Mouse (Mus musculus) thymus, postnatal 14 days (tissue): ENCODE results near the gene Grifin.

ENCODE experiments used
- DNase-seq: peaks from one replicate; pipeline ENCODE4 v3.0.0; 2021

Gene Grifin

DNA sequence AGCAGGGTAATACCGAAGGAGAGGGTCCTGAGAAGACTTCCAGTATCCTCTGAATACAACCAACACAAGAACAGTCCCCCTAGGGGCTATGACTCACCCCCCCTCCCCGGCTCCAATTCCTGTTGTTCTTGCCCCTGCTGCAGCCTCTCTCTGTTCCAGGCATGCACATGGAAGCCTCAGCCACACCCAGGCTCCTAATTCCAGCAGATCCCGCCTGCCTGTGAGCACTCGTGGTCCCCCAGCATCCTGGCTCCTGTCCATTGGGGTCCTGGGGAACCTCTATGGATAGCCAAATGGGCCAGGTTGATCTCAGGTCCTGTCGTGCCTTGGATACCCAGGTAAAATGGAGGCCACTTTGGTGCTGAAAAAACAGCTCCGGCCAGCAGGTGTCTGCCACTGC is 19.2 kb downstream of the Grifin start:
- no peak for DNase-seq

GRCm38 (mm10) chr5:140542811-140543575 is 21.9 kb downstream of the Grifin start:
- DNase-seq: no peak

GRCm38 (mm10) chr5:140540106-140540505 is 24.8 kb downstream of the Grifin start:
- DNase-seq: peak; percentile 83

DNA sequence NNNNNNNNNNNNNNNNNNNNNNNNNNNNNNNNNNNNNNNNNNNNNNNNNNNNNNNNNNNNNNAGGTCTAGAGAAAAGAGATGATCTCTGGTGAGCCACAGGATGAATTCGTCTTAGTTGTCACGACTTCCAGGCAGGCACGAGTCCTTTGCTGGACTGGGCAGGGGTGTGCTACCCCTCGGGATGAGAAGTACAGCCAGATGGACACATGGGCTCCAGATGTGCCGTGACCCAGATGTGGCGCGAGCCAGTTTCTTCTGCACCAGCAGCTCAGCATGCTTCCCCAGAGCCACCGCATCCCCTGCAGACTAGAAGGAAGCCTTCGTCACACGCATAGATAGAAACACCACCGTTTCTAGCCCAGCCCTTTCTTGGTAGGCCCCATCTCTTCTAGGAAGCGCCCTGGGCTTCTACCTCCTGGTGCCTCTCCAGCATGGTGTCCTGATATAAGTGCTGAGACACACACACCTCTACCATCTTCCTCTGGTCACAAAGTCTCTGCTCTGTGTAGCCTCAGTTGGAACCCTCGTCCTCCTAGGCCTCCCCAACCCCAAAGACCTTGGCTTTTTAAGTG is 26.7 kb downstream of the Grifin start:
- DNase-seq: no peak

GRCm38 (mm10) chr5:140526754-140527153 is 38.1 kb downstream of the Grifin start:
- no peak for DNase-seq

DNA sequence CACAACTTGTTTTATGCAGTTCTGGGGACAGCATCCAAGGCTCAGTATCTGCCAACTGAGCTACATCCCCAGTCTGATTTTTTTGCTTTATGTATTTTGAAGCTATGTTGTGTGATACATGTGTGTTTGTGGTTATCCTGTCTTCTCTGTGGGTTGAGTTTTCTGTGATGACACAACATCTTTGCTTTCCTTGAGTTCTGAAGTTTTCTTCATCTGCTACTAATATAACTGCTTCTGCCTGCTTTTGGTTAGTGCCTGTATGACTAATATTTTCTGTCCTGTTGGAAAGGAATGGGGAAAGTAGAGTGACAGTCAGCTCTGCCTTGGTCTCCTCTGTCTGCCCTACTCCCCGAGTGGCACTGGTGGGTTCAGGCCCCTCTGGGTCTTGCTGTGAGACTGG is 43.7 kb downstream of the Grifin start:
- DNase-seq: no peak

DNA sequence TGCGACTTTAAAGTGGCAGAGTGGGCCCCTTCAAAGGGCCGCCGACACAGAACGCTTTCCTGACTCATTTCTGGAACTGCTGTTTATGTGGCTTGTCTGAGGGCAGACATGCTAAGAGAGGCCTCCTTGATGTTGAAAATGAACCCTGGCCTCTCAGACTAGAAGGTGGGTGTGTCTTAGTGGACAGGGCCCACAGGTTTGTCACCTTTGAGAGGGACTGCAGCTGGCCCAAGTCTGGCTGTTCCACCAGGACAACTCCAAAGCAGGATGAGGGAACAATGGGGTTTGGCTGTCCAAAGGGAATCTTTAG is 47.0 kb downstream of the Grifin start:
- DNase-seq: peak; percentile 14

GRCm38 (mm10) chr5:140517159-140517920 is 47.5 kb downstream of the Grifin start:
- DNase-seq: peak; percentile 8

GRCm38 (mm10) chr5:140514799-140515486 is 49.9 kb downstream of the Grifin start:
- DNase-seq: no peak

GRCm38 (mm10) chr5:140513921-140514320 is 51.0 kb downstream of the Grifin start:
- no peak for DNase-seq
